Mouse (Mus musculus) layer of hippocampus, adult 11-12 months (tissue): ENCODE data around the gene Olfr686.

ENCODE experiments used
- DNase-seq: peaks from one replicate; pipeline ENCODE4 v3.0.0; 2022; ENCODE audit warnings: low spot score

Gene Olfr686

GRCm38 (mm10) chr7:105207385-105207784 is at the start of gene Olfr686:
Gene Olfr686 (minus strand): TSS chr7:105207485.
- no peak for DNase-seq

GRCm38 (mm10) chr7:105256656-105257055 is 49.4 kb upstream of the Olfr686 start:
- no peak for DNase-seq

- no peak for DNase-seq
Observed at GRCm38 (mm10) chr7:105248197-105248596, 40.9 kb upstream of the Olfr686 start.

GRCm38 (mm10) chr7:105247671-105248070 is 40.4 kb upstream of the Olfr686 start:
- DNase-seq, result no peak

- no peak for DNase-seq
Observed at GRCm38 (mm10) chr7:105229386-105229785, 22.1 kb upstream of the Olfr686 start.

- no peak for DNase-seq
Observed at GRCm38 (mm10) chr7:105228138-105228537, 20.9 kb upstream of the Olfr686 start.

GRCm38 (mm10) chr7:105226703-105227102 is 19.4 kb upstream of the Olfr686 start:
- DNase-seq, result no peak

GRCm38 (mm10) chr7:105226072-105226471 is 18.8 kb upstream of the Olfr686 start:
- no peak for DNase-seq

GRCm38 (mm10) chr7:105218281-105218680 is 11.0 kb upstream of the Olfr686 start:
- no peak for DNase-seq

GRCm38 (mm10) chr7:105214761-105215160 is 7.5 kb upstream of the Olfr686 start:
- peak; percentile 19 for DNase-seq

GRCm38 (mm10) chr7:105185912-105186311 is 21.4 kb downstream of the Olfr686 start, which contains the start of gene Olfr685:
Gene Olfr685 (minus strand): TSS chr7:105186012.
- no peak for DNase-seq

GRCm38 (mm10) chr7:105170773-105171172 is 36.5 kb downstream of the Olfr686 start:
- DNase-seq, result peak; percentile 25

- DNase-seq, result no peak
Observed at GRCm38 (mm10) chr7:105163553-105163952, 43.7 kb downstream of the Olfr686 start, which contains the start of gene Olfr684. Gene Olfr684 (minus strand): TSS chr7:105163653.
